11 mouse cellular contexts compared by ENCODE assay signal in genomic region chr7:99544272-99544671, GRCm38 (mm10). TPM values are rescaled to one million over a fixed set of nuclear protein-coding genes. Genes with fewer than 3 reads are reported as not detected.
DNase-seq lines count a peak whose midpoint lies in the region; ATAC-seq and TF ChIP-seq lines count a peak whose summit lies in the region.
"Had no signal": no experiment of that assay in that cellular context is flagged by ENCODE, and none has a peak within 500 bp of the region (broad histone marks: within the 10 kb centered on the region; RNA-seq: fewer than 3 reads in every experiment).

No protein-coding gene starts in this region.

- no peak overlapping the region for H3K4me3 ChIP-seq in hindbrain, embryonic 15.5 days
- no peak overlapping the region for H3K4me3 ChIP-seq in hindbrain, embryonic 11.5 days (ENCODE audit: low read depth, low read length)
- no peak overlapping the region for H3K4me3 ChIP-seq in stomach, embryonic 16.5 days (replicated peaks; ENCODE audit: low read length)
- no peak overlapping the region for H3K4me3 ChIP-seq in stomach, postnatal 0 days (ENCODE audit: low read depth, low read length)
- H3K4me3 ChIP-seq: midbrain, embryonic 12.5 days had no signal

- no peak overlapping the region for H3K9ac ChIP-seq in hindbrain, embryonic 15.5 days
- no peak overlapping the region for H3K9ac ChIP-seq in hindbrain, embryonic 11.5 days (ENCODE audit: low read depth, low read length)
- H3K9ac ChIP-seq in stomach, embryonic 16.5 days (ENCODE audit: low read length): peak overlapping the region; percentile 42; the same call in 1 of the 2 replicates
- H3K9ac ChIP-seq in stomach, postnatal 0 days (ENCODE audit: low read length): no peak overlapping the region
- H3K9ac ChIP-seq: midbrain, embryonic 12.5 days had no signal

- no peaks in the 10 kb centered on the region for H3K9me3 ChIP-seq in hindbrain, embryonic 15.5 days
- no peaks in the 10 kb centered on the region for H3K9me3 ChIP-seq in hindbrain, embryonic 11.5 days (ENCODE audit: control insufficient read depth, low read length)
- H3K9me3 ChIP-seq in stomach, embryonic 16.5 days (replicated peaks; ENCODE audit: control insufficient read depth, low read length): no peaks in the 10 kb centered on the region
- H3K9me3 ChIP-seq in stomach, postnatal 0 days (ENCODE audit: control insufficient read depth, low read length): no peaks in the 10 kb centered on the region
- H3K9me3 ChIP-seq: G1E; midbrain, embryonic 12.5 days had no signal

- H3K27me3 ChIP-seq in hindbrain, embryonic 15.5 days: no peaks in the 10 kb centered on the region
- no peaks in the 10 kb centered on the region for H3K27me3 ChIP-seq in hindbrain, embryonic 11.5 days (ENCODE audit: control insufficient read depth, insufficient read depth, low read length)
- H3K27me3 ChIP-seq in stomach, embryonic 16.5 days (ENCODE audit: control insufficient read depth, insufficient read depth, low read length): no peaks in the 10 kb centered on the region
- H3K27me3 ChIP-seq in stomach, postnatal 0 days (ENCODE audit: control insufficient read depth, insufficient read depth, low read length): no peaks in the 10 kb centered on the region
- H3K27me3 ChIP-seq: midbrain, embryonic 12.5 days had no signal

- peaks cover 56% of the 10 kb centered on the region for H3K4me1 ChIP-seq in hindbrain, embryonic 15.5 days (replicated peaks)
- H3K4me1 ChIP-seq in hindbrain, embryonic 11.5 days (replicated peaks; ENCODE audit: control insufficient read depth, insufficient read depth, low read length): peaks cover 8% of the 10 kb centered on the region; the same call in 1 of the 2 replicates
- peaks cover 54% of the 10 kb centered on the region for H3K4me1 ChIP-seq in stomach, embryonic 16.5 days (ENCODE audit: control insufficient read depth, insufficient read depth, low read length)
- peaks cover 17% of the 10 kb centered on the region for H3K4me1 ChIP-seq in stomach, postnatal 0 days (replicated peaks; ENCODE audit: control insufficient read depth, insufficient read depth)

- DNase-seq in adrenal gland, adult 8-10 months: peak; percentile 1
- no peak for DNase-seq in adrenal gland, adult (ENCODE audit: inconsistent age in 2 of 2, low spot score in 1 of 2)
- no peak for DNase-seq in hindbrain, embryonic 11.5 days (ENCODE audit: low spot score)
- DNase-seq in stomach, postnatal 0 days (ENCODE audit: low spot score): no peak
- no peak for DNase-seq in ovary, postnatal 14 days (ENCODE audit: low spot score)
- DNase-seq in adrenal gland, postnatal 25 days: no peak
- DNase-seq: adrenal gland, adult 2 months had no signal

- no peak overlapping the region for H3K27ac ChIP-seq in hindbrain, embryonic 15.5 days (replicated peaks)
- H3K27ac ChIP-seq in hindbrain, embryonic 11.5 days (ENCODE audit: low read depth, low read length): no peak overlapping the region
- H3K27ac ChIP-seq in stomach, embryonic 16.5 days (ENCODE audit: low read length): no peak overlapping the region
- no peak overlapping the region for H3K27ac ChIP-seq in stomach, postnatal 0 days (replicated peaks)
- H3K27ac ChIP-seq: midbrain, embryonic 12.5 days had no signal

- ATAC-seq in hindbrain, embryonic 15.5 days (ENCODE audit: low FRiP score, low read depth): peak; percentile 13; the same call in 1 of the 2 replicates
- ATAC-seq in hindbrain, embryonic 11.5 days (ENCODE audit: low FRiP score): no peak
- no peak for ATAC-seq in stomach, embryonic 16.5 days (ENCODE audit: insufficient read depth, low FRiP score)
- no peak for ATAC-seq in stomach, postnatal 0 days (ENCODE audit: low FRiP score, low TSS enrichment)

- TF ChIP-seq EP300 in stomach, postnatal 0 days (optimal IDR thresholded peaks at IDR 0.05): no peak

- TF ChIP-seq CTCF in stomach, postnatal 0 days (IDR thresholded peaks at IDR 0.05; ENCODE audit: low read depth): no peak

- 63% methylated on average over 6 of the region's 6 CpGs for WGBS in hindbrain, embryonic 15.5 days
- 71% methylated on average over 6 of the region's 6 CpGs for WGBS in hindbrain, embryonic 11.5 days
- 63% methylated on average over 6 of the region's 6 CpGs for WGBS in stomach, embryonic 16.5 days
- WGBS in stomach, postnatal 0 days: 73% methylated on average over 6 of the region's 6 CpGs

- no peak overlapping the region for H3K4me2 ChIP-seq in hindbrain, embryonic 15.5 days
- H3K4me2 ChIP-seq in hindbrain, embryonic 11.5 days (replicated peaks; ENCODE audit: low read depth, low read length): no peak overlapping the region
- no peak overlapping the region for H3K4me2 ChIP-seq in stomach, embryonic 16.5 days (ENCODE audit: low read depth, low read length)
- H3K4me2 ChIP-seq in stomach, postnatal 0 days (replicated peaks; ENCODE audit: low read depth): no peak overlapping the region
- H3K4me2 ChIP-seq: midbrain, embryonic 12.5 days had no signal

- H3K36me3 ChIP-seq in hindbrain, embryonic 15.5 days: no peaks in the 10 kb centered on the region
- no peaks in the 10 kb centered on the region for H3K36me3 ChIP-seq in hindbrain, embryonic 11.5 days (ENCODE audit: control insufficient read depth, insufficient read depth, low read length)
- H3K36me3 ChIP-seq in stomach, embryonic 16.5 days (ENCODE audit: control insufficient read depth, insufficient read depth, low read length): no peaks in the 10 kb centered on the region
- no peaks in the 10 kb centered on the region for H3K36me3 ChIP-seq in stomach, postnatal 0 days (ENCODE audit: control insufficient read depth, insufficient read depth, low read length)
- H3K36me3 ChIP-seq: midbrain, embryonic 12.5 days had no signal

RNA-seq across cellular contexts. Expression of gene Arrb1, which starts 9.0 kb away (rescaled TPM):
- 10 to 100 TPM; 59.8 to 82.0 (median 64.7) TPM for total RNA-seq in adrenal gland, adult 8-10 months (2022)
- polyA plus RNA-seq in hindbrain, embryonic 15.5 days (2015; fragmentation: Nextera tagmentation; extraction: Ambion mirVana): 17.5 and 19.1 TPM in 2 replicates
- polyA plus RNA-seq in hindbrain, embryonic 11.5 days (2014; fragmentation: Nextera tagmentation; extraction: Ambion mirVana): 4.5 and 5.4 TPM in 2 replicates
- polyA plus RNA-seq in stomach, embryonic 16.5 days (2015; fragmentation: Nextera tagmentation; extraction: Ambion mirVana): 12.6 and 13.6 TPM in 2 replicates
- 3.6 and 4.4 TPM in 2 replicates for polyA plus RNA-seq in stomach, postnatal 0 days (2015; fragmentation: Nextera tagmentation; extraction: Ambion mirVana)
- 43.9 and 69.0 TPM in 2 replicates for total RNA-seq in adrenal gland, postnatal 25 days (2021)
